Mouse (Mus musculus): ENCODE results near the gene Krtcap3.
"Not testable (repeated sequence)": the region's sequence is repeated elsewhere in the genome, so short reads cannot be mapped to it uniquely, and the experiment has no call there.

Gene Krtcap3

DNA sequence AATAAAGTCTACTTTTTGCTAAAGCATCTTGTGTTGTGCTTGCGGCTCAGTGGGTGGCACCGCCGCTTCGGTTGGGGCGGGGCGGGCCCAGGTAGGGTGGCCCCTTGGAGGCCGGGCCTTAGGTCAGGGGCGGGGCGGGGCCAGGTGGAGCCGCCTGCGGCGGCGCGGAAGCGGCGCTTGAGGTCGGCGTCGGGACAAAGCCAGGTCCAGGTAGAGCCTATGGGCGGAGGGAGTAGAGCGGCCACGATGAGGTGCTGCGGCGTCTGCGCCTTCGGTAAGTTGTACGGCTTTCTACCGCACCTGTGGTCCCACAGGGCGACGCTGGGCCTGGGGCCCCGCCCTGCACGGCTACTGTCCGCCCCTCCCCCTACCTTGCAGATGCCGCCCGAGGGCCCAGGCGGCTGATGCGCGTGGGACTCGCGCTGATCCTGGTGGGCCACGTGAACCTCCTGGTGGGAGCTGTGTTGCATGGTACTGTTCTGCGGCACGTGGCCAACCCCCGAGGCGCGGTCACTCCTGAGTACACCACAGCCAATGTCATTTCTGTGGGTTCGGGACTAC is at the start of gene Krtcap3:
TSS of gene Krtcap3 (plus strand) at position 151 of the 561 bp plus-strand sequence.
- DNase-seq (ENCODE audit: low spot score in 2 of 2) = no peak

DNA sequence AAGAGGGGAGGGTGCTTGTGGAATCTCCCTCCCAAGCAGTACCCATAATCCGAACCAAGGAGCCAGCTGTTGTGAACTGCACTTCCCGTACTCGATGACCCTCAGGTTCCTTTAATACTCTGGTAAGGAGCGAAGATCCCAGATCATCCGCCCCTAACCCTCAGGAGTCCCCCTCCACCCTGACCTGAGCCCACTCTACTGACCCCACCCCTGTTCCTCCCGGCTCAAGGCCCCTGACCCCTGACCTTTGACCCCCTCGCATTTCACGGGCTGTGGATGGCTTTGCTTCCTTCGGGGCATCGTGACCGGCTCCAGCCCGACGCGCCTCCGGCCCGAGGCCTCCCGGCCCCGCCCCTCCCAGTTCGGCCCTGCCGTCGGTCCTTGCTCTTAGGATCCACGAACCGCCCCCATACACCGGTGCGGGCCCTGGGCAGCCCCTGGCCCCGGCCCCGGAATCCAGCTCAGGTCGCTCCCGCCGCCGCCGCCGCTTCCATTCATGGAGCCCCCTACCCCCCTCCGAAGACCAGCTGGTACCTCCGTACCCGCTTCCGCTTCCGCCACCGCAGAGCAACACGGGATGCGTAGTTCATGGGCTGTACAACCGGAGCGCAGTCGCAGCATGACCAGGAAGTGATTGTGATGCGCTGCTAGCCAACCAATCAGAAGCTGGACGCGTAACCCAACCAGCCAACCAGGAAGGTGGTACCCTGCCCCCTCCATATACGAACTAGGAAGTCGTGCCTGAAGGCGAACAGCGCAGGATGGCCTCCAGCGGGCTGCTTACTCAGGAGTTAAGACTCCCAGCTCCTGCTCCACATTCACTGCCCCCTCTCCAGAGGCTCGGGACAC is 49.5 kb upstream of the Krtcap3 start, which contains the start of gene Zfp513:
TSS of gene Zfp513 (minus strand) at position 562 of the 849 bp plus-strand sequence.
- peak; percentile 97 for DNase-seq (ENCODE audit: low spot score in 2 of 2)

DNA sequence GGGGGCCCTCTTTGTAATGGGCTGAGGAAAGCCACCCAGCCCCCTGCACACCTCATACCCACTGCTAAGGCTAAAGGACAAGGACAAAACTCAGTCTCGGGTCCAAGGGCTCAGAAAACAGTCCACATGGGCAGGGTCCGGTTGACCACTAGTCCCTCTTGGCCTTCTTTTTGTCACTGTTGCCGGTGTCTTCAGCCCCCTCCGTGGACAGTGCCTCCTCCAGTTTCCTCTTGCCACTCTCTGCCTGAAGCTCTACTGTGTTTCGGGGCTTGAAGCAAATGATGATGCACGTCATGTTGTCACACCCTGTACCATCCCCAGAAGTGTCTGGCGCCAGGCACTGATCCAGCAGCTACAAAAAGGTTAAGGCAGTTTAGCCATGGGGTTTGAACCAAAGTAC is 48.6 kb upstream of the Krtcap3 start:
- DNase-seq (ENCODE audit: low spot score in 2 of 2) = no peak

DNA sequence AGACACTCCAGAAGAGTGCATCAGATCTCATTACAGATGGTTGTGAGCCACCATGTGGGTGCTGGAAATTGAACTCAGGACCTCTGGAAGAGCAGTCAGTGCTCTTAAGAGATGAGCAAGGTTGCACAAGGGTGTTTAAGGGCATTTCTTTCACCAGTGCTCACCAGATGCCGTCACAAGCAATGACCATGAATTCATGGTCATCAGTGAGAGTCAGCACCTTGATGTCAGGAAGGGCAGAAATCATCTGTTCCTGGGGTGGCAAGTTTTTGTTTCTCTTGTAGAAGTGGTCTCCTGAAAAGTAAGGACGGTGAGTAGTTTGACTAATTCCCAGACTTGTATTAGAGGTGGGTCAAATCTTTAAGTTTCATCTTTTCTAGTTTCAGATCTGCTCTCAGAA is 47.6 kb upstream of the Krtcap3 start:
- DNase-seq (ENCODE audit: low spot score in 2 of 2) = no peak

DNA sequence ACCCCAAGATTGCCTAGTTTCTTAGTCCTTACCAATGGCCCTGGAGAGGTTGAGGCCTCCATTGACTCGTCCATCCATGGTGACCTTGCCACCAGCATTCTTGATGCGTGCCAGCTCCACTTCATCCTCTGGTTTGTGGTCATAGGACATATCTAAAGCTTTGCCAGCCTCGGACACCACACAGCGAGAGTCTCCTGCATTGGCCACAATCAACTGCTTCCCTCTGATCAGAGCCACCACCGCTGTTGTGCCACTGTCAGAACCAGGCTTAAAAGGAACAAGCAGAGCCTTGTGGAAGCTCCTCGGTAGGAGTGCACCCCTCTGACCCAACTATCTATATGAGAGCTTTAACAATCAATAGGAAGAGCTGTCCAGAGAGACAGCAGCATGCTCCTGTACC is 47.1 kb upstream of the Krtcap3 start:
- no peak for DNase-seq (ENCODE audit: low spot score in 2 of 2)

- DNase-seq (ENCODE audit: low spot score in 2 of 2) = not testable (repeated sequence)
These were observed 34.9 kb upstream of the Krtcap3 start for GRCm38 (mm10) chr5:31216554-31216953.

GRCm38 (mm10) chr5:31218294-31218693 is 33.2 kb upstream of the Krtcap3 start:
- DNase-seq (ENCODE audit: low spot score in 2 of 2) = peak; percentile 55 to 73

DNA sequence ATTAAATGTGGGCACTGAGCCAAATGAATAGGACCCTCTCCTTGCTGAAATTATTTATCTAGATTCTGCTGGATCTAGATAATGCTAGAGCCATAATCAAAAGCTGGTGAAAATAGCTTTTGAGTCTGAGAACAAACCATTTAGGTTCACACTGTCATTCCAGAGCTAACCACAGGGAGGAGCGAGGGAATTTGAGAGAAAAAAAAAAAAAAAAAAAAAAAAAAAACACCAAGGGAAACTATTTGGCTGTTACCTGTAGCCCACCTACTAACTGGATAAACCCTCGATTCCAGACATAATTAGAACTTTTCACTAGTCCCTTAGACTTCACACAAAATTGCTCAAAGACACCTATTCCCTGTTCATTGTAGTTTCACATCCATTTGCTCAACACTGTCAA is 32.4 kb upstream of the Krtcap3 start:
- DNase-seq (ENCODE audit: low spot score in 2 of 2) = no peak

DNA sequence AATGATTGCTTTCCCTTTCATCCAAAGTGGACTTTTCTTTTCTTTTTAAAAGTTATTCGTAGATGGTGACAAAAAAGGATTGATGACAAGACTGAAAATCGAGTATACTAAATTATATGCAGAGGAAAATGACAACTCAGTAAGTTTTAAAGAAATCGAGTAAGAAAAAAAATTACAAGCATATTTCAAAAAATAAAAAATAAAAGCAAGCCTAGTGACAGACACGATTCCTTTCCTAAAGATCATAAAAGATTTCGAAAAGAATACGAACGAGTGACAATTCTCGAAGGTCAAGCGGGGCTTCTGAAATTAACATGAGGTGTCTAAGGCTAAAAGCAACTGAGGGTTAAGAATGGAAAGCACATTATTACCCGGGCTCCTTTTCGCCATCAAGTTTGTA is 32.0 kb upstream of the Krtcap3 start:
- DNase-seq (ENCODE audit: low spot score in 2 of 2) = no peak

GRCm38 (mm10) chr5:31219911-31220447 is 31.5 kb upstream of the Krtcap3 start:
- peak; percentile 33 to 40 for DNase-seq (ENCODE audit: low spot score in 2 of 2)

DNA sequence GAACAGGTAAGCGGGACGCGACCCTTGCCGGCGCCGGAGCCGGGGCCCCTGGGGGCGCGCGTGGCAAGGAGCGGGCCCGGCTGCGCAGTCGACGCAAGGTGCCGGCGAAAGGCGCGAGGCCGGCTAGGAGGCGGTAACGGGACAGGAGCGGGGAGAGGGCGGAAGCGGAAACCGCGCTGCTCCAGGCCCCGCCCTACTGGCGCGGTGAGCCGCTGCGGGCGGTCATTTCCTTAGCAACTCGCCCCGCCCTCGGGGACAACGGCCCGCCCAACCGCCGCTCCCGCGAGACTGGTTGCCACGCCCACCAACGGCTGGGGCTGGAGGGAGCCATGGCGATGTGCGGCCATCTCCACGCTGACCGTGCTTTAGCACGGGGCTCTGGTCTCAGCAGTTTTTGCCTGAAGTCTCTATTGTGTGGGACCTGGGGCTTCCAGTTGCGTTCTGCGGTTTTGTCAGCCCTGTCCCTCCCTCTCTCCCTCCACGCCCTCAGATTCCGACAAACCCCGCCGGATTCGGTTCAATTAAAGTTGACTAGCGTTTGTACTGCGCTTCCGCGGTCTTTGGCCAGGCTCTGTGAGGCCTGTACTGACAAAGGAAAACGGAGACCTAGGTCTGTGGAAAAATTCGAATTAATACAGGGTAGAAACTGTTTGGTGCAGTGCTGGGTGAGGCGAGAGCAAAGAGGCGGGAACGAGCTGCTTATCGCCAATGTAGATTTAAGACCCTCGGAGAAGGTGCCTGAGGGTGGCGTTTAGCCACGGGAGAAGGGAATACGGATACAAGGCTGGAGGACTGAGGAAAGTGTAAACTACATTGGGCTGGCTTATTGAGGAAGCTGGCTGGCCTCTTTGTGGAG is 30.8 kb upstream of the Krtcap3 start, which contains the start of gene Ppm1g:
TSS of gene Ppm1g (minus strand) at position 240 of the 856 bp plus-strand sequence.
- DNase-seq (ENCODE audit: low spot score in 2 of 2) = peak; percentile 95

DNA sequence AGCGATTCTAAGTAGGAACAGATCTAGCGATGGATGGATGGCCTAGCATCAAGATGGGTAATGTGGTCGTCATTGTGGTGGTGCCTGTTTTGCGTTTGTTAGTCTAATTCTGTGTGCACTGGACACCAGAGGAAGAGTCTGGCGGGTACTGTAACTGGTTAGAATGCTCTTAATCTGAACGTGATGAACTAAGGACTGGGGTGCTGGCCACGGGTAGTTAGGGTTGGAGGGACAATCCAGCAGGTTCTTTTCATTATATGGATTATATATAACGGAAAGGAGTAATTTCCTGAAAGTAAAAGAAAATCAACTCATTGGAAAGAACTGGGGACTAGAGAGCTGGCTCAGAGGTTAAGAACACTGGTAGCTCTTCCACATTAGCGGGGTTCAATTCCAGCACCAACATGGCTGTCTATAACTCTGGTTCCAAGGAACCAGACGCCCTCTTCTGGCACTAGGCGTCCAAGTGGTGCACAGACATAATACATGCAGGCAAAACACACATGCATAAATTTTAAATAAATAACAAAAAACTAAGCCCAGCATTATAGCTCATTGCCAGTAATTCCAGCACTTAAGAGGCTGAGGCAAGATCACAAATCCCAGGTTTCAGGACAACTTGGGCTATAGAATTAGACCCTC is 30.1 kb upstream of the Krtcap3 start:
- DNase-seq (ENCODE audit: low spot score in 2 of 2) = peak in 1 of 2 experiments; percentile 56

GRCm38 (mm10) chr5:31222696-31223095 is 28.8 kb upstream of the Krtcap3 start:
- no peak for DNase-seq (ENCODE audit: low spot score in 2 of 2)

DNA sequence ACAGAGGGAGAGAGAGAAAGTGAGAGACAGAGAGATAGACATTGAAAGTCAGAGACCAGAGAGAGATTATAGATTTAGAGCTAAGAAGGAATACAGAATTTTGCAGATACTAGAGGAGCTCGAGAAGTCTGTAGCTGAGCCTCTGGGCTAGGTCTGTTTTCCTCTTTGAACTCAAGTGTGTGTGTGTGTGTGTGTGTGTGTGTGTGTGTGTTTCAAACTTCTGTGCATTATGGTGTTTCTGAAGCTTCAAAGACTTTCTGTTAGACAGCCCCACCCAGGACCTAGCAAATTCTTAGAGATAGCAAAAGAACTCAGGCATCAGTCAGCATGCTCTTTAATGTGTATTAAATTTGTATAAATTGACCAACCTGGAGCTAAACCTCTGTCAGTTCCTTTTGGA is 24.9 kb upstream of the Krtcap3 start:
- no peak for DNase-seq (ENCODE audit: low spot score in 2 of 2)

- DNase-seq (ENCODE audit: low spot score in 2 of 2) = peak; percentile 96 to 97
These were observed 10.6 kb upstream of the Krtcap3 start, which contains the start of the genes Nrbp1 and Gm9970 for GRCm38 (mm10) chr5:31240637-31241521. TSS of gene Nrbp1 (plus strand) at chr5:31240864. TSS of gene Gm9970 (minus strand) at chr5:31241232.

- DNase-seq (ENCODE audit: low spot score in 2 of 2) = no peak
These were observed 9.9 kb upstream of the Krtcap3 start for GRCm38 (mm10) chr5:31241522-31242034.

GRCm38 (mm10) chr5:31242191-31242590 is 9.3 kb upstream of the Krtcap3 start:
- no peak for DNase-seq (ENCODE audit: low spot score in 2 of 2)

DNA sequence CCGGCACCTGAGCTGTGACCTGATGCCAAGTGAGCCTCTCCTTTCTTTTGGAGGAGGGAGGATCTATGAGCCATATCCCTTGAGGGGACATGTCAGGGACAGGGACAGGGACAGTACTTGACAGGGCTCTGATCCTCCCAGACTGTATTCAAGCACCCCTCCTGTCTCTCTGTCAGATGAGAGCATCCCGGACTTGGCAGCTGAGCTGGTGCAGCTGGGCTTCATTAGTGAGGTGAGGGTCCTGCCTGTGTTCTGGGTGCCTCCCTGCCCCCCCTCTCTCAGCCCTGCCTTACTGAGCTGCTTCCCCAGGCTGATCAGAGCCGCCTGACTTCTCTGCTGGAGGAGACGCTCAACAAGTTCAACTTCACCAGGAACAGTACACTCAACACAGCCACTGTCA is 775 bp upstream of the Krtcap3 start:
- no peak for DNase-seq (ENCODE audit: low spot score in 2 of 2)

- DNase-seq (ENCODE audit: low spot score in 2 of 2) = no peak
These were observed 660 bp downstream of the Krtcap3 start for GRCm38 (mm10) chr5:31252151-31252550.
